Mouse (Mus musculus): ENCODE data around the gene Stat2.

- TF ChIP-seq CTCF (IDR thresholded peaks at IDR 0.05; ENCODE audit: low read depth) = no peak
- TF ChIP-seq EP300 (IDR thresholded peaks at IDR 0.05; ENCODE audit: low read depth) = no peak
Observed at GRCm38 (mm10) chr10:128326825-128327224, 56.5 kb downstream of the Stat2 start.

Measured in liver, postnatal 0 days (tissue).